Mouse (Mus musculus) embryonic fibroblast, embryonic 13.5 days (primary cell): ENCODE measurements around the gene Rrm2.

ENCODE experiments used
- CTCF ChIP-seq: IDR thresholded peaks from 2 replicates; pipeline ENCODE4 v1.5.1; 2011; ENCODE audit warnings: mild to moderate bottlenecking, control low read depth, low read length, moderate library complexity, borderline replicate concordance; ENCODE audit not compliant: insufficient read depth
- POLR2A ChIP-seq: IDR thresholded peaks from 2 replicates; pipeline ENCODE4 v1.6.1; 2011; ENCODE audit warnings: low read depth, mild to moderate bottlenecking, control low read depth, low read length, moderate library complexity

DNA sequence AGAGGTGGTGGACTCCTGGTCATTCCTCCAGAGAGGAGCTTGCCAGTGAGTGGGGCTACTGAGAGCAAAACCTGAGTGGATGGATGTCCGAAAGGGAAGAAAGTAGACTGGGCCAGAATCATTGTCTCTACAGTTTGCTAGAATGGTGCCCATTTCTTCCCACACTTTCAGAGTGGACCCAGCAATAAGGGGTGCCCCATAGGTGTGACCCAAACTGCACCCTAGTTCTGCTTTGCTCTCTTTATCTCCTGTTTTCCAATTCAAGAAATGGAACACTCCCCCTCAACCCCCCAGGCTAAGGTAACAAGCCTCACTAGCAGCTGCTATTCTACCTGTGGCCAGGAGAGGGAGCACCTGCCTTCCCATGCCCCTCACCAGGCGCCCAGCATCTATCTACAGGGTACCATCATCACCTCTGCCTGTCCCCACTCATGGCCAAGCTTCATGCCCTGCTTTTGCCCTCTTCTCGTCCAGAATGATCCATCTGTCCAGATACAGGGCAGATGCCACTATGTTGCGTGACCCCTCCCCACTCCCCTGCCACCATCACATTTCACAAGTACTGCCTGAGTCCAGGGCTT lies 8.8 kb downstream of the Rrm2 start:
- TF ChIP-seq CTCF (peak; percentile 84), POLR2A (no peak)
